Mouse (Mus musculus): ENCODE measurements at regions not wholly inside any gene's neighbourhood (a gene's known extent, or its start where the extent isn't known, plus 50 kb on each side); places are given as distances from the start of the nearest gene placed in this dataset.
A peak's percentile ranks its signal among the peaks of the same experiment; 100 is the strongest.
"Not testable (repeated sequence)": the region's sequence is repeated elsewhere in the genome, so short reads cannot be mapped to it uniquely, and the experiment has no call there.

DNA sequence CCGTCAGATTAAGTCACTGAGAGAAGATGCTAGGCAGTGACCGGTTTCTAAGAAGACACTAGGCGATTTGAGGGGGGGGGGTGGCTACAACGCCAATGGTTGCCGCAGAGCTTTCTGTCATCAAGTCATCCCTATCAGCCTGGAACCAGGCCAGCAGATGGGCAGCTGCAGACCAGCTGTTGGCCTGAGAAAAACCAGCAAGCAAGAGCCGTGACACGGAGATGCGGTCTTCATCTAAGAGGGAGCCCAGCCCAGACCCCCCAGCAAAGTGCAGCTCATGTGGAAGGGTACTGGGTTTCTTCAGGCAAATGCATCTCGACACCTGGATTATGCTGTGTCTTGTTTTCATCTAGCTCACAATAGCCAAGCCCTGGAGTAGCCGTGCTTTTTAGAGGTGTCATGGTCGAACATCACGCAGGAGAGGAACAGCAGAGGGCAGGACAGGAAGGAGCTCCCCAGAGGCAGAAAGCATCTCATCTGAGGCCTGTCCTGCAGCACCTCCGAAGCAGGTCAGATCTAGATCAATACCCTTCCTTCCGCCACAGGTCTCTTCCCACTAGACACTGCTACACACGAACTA lies 76.3 kb downstream of the Cpn2 start:
- DNase-seq = no peak

DNA sequence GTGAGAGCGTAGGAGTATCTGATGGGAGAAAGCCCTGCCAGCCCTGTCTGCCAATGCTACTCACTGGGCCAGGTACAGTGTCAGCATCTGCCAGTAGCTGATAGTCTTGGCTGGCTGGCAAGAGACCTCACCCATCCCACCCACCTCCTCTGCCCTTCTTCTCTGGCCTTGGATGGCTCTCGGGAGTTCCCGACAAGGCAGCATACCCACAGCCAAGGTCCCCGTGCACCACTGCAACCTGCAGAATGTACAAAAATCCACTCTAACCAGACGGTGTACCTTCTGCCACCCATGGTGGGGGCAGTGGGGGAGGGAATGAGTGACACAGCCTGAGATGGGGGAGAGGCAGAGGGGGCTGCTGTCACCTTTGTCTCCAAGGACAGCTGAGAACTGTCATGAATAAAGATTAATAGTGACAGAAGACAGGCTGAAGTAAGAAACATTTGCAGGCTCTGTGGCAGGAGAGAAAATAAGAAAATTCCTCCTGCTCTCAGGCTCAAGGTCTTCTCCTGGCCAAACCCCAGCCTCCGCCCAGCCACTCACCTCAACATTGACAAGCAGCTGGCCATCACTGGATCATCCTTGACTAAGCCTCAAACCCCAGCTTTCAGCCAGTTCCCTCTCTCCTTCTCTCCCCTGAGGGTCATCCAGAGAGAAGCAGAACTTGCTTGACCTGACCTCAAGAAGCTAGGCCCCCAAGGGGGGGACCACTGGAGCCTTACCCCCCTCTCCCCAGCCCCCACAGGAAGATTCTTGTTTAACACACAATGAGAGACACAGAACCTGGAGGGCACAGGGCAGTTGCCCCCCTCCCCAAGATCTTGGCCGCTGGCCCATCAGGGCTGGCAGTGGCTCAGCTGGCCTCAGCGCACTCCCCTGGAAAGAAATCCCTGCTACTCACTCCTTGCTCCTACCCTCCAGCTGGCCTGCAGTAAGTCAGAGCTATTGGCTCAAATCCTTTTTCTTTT lies 73.7 kb downstream of the Cpn2 start:
- DNase-seq = peak; percentile 70

- DNase-seq = no peak
Measured at GRCm38 (mm10) chr16:30194836-30195235, 72.5 kb downstream of the Cpn2 start.

- DNase-seq = not testable (repeated sequence)
Measured at GRCm38 (mm10) chr16:30195859-30196258, 71.4 kb downstream of the Cpn2 start.

DNA sequence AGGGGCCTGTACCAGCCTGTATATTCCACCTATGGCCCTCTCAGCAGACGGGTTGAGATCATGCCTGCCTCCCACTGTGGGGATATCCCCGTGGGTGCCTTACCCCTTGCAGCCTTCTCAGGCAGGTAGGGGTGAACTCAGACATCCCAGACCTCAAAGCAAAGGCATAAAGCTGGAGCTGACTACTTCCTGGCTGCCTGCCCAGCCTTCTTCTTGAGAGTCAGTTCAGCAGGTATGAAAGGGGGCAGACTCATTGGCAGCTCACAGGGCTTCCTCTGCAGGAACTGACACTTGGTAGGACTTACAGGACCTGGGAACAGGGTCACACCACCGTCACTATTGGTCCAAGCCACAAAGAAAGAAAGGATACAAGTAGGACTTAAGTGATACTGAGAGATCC lies 69.9 kb downstream of the Cpn2 start:
- no peak for DNase-seq

- DNase-seq = no peak
Measured at GRCm38 (mm10) chr16:30199836-30200235, 67.5 kb downstream of the Cpn2 start.

- DNase-seq = no peak
Measured at GRCm38 (mm10) chr16:30204144-30204543, 63.2 kb downstream of the Cpn2 start.

- no peak for DNase-seq
Measured at GRCm38 (mm10) chr16:30205314-30205815, 61.9 kb downstream of the Cpn2 start.

- no peak for DNase-seq
Measured at GRCm38 (mm10) chr16:30205816-30206356, 61.4 kb downstream of the Cpn2 start.

Measured in adrenal gland, postnatal 25 days (tissue).